Mouse (Mus musculus): ENCODE measurements at regions not wholly inside any gene's neighbourhood (a gene's known extent, or its start where the extent isn't known, plus 50 kb on each side); places are given as distances from the start of the nearest gene placed in this dataset.
"Not testable (repeated sequence)": the region's sequence is repeated elsewhere in the genome, so short reads cannot be mapped to it uniquely, and the experiment has no call there.

DNA sequence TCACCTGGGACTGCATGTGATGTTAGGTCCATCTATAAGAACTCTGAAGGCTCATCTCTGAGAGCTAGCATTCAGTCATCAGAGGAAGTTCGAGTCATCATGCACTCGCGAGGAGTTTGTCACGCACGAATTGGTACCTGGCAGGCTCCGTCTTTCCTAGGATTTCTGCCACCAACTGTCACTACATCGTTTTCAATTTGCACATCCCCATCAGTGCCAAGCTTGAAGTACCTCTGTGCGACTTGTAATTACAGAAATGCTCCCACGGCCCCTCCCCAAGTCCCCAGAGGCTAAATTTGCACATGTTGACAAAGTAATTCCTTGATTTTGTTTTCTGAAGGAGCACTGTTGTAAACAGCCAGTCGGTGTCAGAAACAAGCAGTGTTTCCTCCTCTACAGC lies 372.2 kb upstream of the Id2 start:
- DNase-seq (ENCODE audit: low spot score in 2 of 2) = no peak

DNA sequence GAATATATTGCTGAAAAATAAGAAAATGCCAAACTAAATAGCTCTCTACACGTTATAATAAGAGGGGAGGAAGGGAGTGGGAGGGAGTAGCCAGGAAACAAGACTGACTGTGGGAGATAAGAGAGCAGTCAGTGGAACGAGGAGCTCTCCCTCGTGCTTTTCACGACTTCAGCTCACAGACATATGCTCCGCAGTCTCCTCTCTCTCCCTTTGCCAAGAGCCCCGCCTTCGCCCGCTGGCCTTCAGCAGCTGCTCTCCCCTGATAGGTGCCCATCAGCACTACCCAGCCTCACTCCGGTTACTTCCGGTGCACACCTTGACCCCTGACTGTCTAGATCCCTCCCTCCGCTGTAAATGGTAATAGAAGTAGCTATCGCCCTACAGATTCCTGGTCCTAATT lies 370.8 kb upstream of the Id2 start:
- no peak for DNase-seq (ENCODE audit: low spot score in 2 of 2)

DNA sequence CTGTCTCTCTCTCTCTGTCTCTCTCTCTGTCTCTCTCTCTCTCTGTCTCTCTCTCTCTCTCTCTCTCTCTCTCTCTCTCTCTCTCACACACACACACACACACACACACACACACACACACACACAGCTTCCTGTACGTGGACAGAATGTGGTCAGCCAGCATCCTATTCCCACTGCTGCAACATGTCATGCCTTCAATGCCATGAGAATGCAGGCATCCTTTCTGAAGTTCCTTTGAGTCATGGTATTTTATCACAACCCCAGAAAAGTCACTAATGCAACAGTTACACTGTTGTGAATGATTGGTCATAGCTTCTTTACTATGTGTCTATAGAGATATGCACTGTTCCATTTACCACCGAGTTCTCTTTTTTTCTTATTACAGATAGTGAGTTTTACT lies 365.8 kb upstream of the Id2 start:
- DNase-seq (ENCODE audit: low spot score in 2 of 2) = not testable (repeated sequence)

DNA sequence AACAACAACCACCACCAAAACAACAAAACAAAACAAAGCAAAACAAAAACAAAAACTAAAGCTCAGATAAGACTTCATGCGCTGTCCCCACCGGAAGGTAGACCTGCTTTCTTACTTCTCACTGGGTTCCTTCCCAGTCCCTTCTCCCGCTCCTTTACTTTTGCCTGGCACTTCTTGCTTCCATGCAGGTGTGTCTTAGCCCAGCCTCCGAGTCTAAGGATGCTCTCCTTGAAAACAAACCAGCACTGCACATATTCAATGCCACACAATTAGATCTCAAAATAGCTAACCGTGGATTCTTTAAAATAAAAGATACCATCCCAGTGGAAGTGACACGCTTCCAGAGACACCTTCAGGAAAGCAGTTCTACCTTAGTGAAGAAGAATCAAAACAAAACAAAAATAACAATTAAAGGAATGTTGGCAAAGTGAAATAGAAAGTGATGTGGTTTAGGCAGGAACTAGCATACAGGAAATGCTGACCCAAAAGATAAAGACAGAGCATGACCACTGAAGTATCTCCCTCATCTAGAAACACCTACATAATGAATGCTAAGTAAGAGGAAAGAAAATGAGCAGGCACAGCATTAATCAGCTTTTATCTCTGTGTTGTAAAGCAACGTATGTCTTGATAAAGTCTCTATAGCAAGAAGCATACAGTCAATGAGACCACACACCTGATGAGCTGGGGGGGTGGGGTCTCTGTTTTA lies 358.5 kb upstream of the Id2 start:
- no peak for DNase-seq (ENCODE audit: low spot score in 2 of 2)

DNA sequence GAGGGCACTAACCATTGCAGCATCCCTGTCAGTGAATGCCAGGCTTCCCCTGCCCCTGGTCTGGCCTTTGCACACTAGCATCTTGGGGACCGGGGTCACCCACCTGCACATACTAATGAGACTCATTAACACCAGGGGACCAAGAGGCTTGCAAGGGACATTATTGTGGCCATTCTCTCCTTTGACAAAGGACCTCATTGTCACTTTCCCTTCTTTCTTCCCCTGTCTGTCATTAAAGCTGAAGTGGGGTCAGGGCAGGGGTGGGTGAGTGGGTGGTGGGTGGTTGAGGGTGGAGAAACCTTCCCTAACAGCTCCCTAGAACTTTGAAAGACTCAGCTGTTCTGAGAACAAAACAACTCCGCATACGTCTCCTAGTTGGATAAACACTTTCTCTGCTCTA lies 356.4 kb upstream of the Id2 start:
- no peak for DNase-seq (ENCODE audit: low spot score in 2 of 2)

DNA sequence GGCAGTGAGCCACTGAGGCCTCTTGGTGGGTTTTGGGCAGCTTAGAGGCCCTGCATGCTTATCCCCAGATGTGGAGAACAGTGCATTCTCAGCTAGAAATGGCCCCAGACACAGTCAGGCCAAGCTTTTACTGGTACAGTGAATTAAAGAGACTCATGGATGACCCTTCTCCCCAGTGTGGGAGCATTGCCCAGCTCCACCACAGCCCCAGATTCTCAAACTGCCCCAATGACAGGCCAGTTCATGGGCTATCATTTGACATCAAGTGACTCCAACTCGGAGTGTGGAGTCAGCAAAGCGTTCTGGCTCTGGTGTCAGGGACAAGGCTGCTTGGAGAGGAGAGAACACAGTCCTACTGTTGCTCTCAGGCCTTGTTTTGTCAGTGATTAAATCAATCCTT lies 354.2 kb upstream of the Id2 start:
- no peak for DNase-seq (ENCODE audit: low spot score in 2 of 2)

DNA sequence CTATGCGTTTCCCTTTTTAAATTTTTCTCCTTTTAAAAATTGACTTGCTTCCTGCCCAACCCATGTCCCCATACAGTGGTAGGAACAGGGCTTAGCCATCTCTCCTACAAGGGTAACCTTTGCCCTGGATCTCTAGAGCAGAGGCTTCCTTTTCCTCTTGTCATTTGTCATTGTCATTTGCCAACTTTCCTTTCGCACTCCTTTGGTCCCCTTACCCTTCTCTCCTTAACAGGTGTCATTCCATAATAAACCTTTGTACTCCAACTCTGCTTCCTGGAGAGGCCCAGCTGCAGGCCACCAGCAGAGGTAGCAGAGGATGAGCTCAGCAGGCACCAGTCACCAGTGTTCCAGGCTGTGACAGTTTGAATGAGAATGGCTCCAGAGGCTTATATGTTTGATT lies 347.4 kb upstream of the Id2 start:
- DNase-seq (ENCODE audit: low spot score in 2 of 2) = no peak

DNA sequence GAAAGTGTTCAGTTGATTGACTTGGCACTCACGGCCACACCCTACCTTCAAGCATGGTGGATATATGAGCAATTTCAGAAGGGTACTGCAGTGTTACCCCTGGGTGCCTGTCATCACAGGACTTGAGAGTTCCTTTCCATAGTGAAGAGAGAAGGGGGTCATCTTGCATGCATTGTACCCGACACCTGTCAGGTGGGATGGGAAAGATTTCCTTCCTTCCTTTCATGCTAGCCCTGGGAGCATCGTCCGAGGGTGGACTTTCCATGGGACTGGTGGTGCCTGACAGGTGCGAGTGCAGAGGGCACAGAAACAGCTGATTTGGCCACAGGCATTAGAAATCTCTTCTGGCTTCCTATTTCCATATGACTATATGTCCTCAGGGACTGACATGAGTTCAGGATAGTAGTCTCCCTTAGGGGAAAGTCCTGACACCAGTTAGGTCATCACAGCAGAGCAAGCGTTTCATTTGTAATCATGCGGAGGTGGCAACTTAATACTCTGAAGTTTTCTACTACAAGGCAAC lies 342.1 kb upstream of the Id2 start:
- no peak for DNase-seq (ENCODE audit: low spot score in 2 of 2)

DNA sequence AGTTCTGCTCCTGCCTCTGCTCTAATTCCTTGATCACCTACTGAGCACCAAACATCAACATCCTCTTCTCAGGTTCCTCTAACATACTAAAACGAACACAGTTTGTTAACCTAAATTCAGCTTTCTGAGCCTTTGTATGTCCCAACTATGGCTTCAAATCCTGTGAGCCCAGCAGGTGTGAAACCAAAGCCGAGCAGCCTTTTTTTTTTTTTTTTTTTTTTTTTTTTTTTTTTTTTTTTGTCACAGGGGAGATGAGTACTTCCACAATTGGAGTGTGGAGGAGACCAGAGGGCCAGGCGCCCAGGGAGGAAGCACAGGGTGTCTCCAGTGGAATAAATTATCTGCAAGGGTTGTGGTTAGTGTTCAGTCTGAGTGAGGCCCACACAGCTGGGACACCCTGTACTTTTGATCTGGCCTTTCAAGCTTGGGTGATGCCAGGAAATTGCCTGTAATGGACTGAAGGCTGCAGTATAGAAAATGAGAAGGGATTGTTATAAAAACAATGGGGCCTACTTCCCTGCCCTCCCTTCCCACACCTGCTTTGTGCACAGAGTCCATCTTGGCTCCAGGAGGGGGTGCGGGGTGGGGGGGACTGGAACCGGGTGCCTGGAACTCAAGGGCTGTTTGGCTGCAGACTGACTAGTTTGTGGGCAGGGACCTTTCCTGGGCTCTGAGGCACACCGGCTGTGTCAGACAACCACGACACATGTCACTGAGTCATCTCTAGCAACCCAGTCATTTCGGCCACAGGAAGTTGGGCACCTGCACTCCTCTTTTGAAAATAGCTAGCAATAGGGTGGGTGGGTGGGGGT lies 341.5 kb upstream of the Id2 start:
- no peak for DNase-seq (ENCODE audit: low spot score in 2 of 2)

DNA sequence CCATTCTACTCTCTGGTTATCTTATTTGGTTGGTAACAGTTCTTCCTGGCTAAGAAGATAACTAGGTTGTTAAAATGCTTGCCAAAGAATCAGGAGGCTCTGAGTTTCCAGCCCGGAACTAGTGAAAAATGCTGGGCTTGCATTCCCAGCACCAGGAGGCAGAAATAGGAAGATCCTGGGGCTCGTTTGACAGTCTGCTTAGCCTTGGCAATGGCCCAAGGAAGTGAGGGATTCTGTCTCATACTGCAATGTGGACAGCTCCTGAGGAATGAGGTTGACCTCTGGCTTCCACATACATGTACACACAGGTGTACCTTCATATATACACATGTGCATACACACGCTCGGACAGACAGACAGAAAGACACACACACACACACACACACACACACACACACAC lies 340.6 kb upstream of the Id2 start:
- DNase-seq (ENCODE audit: low spot score in 2 of 2) = no peak

DNA sequence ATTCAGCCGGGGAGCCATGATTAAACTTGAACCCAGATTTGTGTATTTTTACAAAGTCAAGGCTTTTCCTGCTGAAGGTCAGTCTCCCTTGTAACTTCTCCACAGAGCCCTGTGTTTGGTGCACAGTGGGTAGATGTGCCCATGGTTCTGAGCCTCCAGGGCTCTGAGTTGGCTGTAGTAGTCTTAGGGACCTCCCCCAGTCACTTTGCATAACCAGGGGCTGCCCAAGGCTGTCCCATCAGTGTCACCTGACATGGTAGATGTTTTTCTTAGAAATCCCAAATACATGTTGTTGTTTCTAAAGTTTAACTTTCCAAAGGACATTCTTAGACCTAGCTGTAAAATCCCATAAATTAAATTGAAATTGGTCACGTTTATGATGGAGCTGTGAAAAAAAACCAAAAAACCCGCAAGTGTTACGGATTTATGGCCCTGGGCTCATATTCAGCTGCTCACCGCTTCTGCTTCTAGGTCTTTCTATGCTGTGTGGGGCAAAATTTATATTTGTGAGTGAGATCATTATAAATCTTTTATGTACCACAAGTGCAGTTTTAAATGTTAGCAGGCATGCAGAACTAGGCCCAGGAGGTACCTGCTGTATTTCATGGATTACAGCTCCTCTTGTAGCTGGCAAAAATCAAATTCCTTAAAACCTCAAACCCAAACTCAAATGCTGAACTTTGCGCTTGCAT lies 339.4 kb upstream of the Id2 start:
- no peak for DNase-seq (ENCODE audit: low spot score in 2 of 2)

DNA sequence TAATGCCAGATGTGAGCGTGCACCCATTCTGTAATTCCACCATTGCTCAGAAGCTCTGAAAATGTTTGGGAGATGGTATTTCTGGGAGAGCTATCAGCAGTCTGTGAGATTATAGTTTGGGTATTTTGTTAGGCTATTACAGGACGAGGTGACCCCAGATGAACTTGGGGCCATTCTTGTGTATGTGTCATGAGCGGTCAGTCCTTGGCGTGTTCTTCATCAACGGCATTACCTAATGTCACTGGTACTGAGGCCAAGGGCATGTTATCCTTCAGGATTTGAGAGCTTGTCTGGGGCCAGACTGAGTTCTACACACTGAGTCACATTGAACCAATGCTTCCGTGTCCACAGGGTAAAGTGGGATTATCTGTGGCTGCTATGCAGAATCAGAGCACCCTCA lies 335.9 kb upstream of the Id2 start:
- DNase-seq (ENCODE audit: low spot score in 2 of 2) = no peak

DNA sequence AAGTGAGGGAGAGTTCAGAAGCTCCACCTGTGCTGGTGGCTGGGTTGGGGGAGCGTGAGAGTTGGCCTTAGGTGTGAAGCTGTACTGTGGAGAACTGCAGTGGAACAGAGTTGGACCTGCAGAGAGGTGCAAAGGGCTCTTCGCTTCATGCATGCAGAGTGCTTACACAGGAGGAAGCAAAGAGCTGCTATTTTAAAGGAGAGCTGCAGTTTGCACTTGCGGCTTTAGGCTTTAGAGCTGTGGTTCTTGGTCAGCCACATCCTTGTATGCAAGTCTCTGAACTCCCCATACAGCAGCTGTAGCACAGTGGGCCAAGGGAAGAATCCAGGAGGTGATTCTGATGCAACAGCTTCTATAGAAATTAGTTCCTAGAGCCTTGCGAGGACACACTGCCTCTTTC lies 334.0 kb upstream of the Id2 start:
- DNase-seq (ENCODE audit: low spot score in 2 of 2) = no peak

DNA sequence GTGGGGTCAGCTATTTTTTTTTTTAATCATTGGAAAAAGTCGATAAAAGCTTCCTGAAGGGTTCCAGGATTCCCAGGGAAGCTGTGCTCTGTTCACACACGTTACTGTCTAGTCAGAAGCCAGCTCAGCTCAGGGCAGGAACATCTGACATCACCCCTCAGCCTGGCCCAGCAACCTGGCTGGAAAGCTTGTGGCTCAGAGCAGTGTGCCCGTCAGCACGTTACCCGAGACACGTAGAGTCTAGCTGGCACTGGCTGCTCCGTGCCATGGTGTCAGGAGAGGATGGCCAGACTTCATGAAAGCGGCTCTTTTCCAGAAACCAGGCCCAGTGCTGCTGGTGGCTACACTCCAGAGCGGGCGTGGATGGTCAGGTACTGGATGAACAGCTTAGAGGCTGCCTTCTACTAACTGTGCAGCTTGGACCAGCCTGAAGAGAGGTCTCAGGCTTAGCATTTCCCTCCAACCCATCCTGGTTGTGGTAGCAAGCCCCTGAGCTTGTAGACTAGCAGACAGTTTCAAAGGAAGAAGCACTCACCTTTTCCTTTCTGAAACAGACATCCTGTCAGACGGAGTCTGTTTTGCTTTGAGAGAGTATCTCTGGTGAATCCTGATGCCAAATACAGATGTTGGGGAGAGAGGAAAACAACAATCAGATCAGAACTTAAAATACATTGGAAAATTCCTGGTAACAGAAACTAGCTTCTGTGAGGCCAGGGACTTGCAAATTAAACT lies 331.1 kb upstream of the Id2 start:
- no peak for DNase-seq (ENCODE audit: low spot score in 2 of 2)

DNA sequence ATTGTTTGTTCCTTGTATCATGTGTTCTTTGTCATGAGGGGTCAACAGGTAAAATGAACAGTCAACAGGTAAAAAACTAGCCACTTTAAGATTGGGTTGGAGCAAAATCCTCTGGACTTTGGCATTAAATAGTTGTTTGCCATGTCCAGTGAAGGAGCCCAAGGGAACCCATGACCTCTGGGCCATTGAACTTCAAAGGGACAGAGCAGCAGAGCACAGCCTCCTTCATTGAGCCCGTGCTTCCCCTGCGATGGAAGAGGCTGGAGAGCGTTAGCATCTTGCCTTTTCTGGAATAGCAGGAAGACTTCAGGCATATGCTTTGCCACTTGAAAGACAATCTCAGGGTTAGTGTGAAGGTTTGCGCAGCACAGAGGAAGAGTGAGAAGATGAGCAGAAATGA lies 320.4 kb upstream of the Id2 start:
- no peak for DNase-seq (ENCODE audit: low spot score in 2 of 2)

DNA sequence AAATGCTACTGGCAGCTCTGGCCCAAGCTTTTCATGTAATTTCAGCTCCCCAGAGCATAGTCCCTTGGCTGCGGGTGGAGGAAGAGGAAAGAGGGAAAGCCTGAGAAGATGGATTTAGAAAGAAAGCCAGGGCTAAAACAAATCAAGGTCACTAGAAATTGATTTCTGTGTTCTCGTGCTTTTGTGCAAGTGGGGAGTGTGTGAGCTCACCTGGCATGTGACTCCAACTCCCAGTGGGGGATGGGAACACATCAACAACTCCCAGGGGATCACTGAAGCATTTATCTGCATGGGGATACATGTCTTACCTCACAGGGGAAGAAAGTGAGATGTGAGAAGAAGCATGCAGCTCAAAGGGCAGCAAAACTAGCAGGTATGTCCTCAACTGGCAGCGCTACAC lies 319.6 kb upstream of the Id2 start:
- no peak for DNase-seq (ENCODE audit: low spot score in 2 of 2)

DNA sequence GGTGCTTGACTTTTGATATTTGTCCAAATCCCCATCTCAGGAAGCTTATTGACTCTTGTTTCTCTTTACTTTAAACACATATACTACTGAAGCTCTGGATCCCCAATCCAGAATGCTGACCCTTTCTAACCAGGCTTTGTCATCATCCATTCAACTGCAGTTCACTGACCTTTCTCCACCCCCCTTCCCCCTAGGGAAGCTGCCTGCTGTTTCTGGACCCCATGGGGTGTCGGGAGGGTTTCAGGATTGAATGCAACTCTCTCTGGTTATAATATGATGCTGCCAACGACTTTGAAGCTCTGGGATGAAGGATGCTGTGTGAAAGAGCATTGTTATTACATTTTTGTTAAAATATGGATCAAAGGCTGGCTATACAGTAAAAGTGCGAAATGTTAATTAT lies 318.7 kb upstream of the Id2 start:
- DNase-seq (ENCODE audit: low spot score in 2 of 2) = no peak

DNA sequence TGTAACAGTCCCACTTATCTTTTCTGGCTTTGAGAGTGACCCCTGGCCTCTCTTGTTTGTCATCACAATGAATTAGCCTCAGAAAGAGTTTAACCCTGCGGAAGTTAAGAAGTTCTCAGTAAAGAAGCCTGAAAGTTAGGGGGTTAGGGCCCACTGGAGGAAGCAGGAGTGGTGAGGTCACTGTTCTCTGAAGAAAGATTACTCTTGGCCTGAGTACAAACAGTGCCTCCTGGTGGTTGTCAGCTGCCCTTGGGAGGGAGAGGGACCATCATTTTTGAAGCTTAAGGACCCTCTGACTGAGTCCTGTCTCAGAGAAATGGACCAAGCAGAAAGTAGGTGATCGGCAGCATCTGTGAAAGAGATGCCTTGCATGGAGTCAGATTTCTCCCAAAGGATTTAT lies 318.3 kb upstream of the Id2 start:
- no peak for DNase-seq (ENCODE audit: low spot score in 2 of 2)

DNA sequence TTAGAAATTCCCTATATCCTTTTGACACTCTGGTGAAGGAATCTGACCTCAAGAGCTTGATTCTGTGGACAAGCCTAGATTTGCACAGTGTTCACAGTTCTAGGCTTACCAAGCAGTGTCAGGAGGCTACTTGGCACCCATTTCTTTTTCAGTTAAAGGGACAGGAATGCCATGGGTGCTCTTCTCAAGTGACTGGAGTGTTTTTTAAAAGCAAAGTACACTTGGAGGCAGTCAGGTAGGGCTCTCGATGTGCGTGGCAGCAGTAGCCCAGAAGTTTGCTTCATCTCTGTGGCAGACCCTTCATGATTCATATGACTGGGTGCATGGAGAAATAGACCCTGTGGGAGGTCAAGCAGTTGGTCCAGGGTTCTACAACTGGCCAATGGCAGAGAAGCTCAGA lies 310.4 kb upstream of the Id2 start:
- DNase-seq (ENCODE audit: low spot score in 2 of 2) = no peak

DNA sequence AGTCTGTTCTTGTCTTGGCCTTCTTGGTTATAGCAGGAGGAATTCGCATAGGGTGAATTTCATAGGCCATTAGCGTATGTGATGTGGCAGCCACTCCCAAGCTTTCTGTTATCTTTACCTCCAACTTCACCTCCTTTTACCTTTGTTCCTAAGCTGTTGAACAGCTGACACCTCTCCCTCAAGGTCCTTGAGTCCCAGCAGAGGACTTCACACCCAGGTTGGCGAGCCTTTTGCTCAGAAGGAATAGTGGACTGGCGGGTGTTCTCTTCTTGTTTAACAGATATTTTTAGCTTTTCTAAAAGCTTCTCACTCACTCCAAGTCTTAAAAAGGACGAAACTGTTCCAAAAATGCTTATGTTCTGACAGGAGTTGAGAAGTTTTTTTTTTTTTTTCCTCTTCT lies 303.4 kb upstream of the Id2 start:
- no peak for DNase-seq (ENCODE audit: low spot score in 2 of 2)

DNA sequence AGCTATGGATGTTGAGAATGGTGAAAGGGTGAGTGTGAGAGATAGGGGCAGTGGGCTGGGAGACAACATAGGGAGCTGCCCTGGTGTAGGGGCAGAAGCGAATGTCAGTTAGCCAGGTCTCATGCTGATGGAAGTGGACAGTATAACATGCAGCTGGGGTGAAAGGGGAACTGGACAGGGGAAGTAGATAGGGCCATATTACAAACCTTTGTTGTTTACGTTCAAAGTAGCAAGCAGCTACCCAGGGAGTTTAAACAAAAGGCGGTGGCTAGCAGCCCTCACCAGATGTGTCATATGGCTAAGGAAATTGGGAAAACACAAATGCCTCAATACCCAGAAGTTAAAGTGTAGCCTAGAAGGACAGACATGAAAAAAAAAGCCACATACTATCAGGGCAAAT lies 301.8 kb upstream of the Id2 start:
- no peak for DNase-seq (ENCODE audit: low spot score in 2 of 2)

DNA sequence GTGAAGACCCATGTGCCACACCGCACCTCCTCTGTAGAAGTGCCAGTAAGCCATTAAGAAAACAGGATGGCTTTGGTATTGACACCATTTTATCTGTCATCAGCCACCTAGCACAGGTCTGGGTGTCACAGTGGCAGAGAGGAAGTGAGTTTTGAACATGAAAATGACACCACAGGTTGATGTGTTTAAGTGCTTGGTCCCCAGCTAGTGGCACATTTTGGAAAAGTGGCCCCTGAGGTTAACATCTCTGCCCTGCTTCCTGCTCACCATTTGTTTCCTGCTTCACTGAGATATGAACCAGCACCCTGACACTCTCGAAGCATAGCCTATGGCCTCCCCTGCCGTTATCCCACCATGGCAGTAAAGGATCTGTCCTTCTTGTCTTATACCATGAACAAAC lies 297.4 kb upstream of the Id2 start:
- DNase-seq (ENCODE audit: low spot score in 2 of 2) = no peak
